Mouse (Mus musculus) G1E (cell line): ENCODE results near the gene Zfp513. TPM values are rescaled to one million over a fixed set of nuclear protein-coding genes. Genes with fewer than 3 reads are reported as not detected.
"Not testable (repeated sequence)": the region's sequence is repeated elsewhere in the genome, so short reads cannot be mapped to it uniquely, and the experiment has no call there.

Experiments used
- ATAC-seq: 2 replicates; pipeline ENCODE4 v1.8.0; 2016; ENCODE audit warnings: mild to moderate bottlenecking; ENCODE audit not compliant: insufficient number of reproducible peaks, poor library complexity, low FRiP score, severe bottlenecking; ENCODE audit errors: extremely low read depth
- DNase-seq: peaks from one replicate; pipeline ENCODE4 v3.0.0; 2012; ENCODE audit warnings: low spot score
- H3K27me3 ChIP-seq: 2 replicates; pipeline ENCODE4 v1.6.1; 2012; ENCODE audit warnings: mild to moderate bottlenecking, low read length, inconsistent platforms; ENCODE audit not compliant: insufficient read depth
- H3K36me3 ChIP-seq: replicated peaks from 2 replicates; pipeline ENCODE3; 2012; ENCODE audit warnings: mild to moderate bottlenecking, inconsistent platforms
- H3K4me1 ChIP-seq: 2 replicates; pipeline ENCODE4 v1.6.1; 2012; ENCODE audit warnings: low read depth, low read length, inconsistent platforms, mixed read lengths; ENCODE audit not compliant: insufficient read depth
- H3K4me3 ChIP-seq: 2 replicates; pipeline ENCODE4 v1.5.1; 2012; ENCODE audit warnings: low read depth, mild to moderate bottlenecking, inconsistent platforms, low read length, moderate library complexity, mixed read lengths
- H3K9me3 ChIP-seq: replicated peaks from 2 replicates; pipeline ENCODE4 v1.6.1; 2012; ENCODE audit warnings: inconsistent platforms
- CTCF ChIP-seq: IDR thresholded peaks from 2 replicates; pipeline ENCODE4 v1.5.1; 2012; ENCODE audit warnings: low read depth, low read length, inconsistent platforms, mixed read lengths
- GATA1 ChIP-seq: IDR thresholded peaks from 2 replicates; pipeline ENCODE4 v1.6.1; 2012; ENCODE audit warnings: borderline replicate concordance, low read length, inconsistent platforms, mixed read lengths
- GATA2 ChIP-seq: IDR thresholded peaks from 2 replicates; pipeline ENCODE4 v1.6.1; 2012; ENCODE audit warnings: low read depth, low read length, inconsistent platforms, borderline replicate concordance
- POLR2AphosphoS5 ChIP-seq: IDR thresholded peaks from 2 replicates; pipeline ENCODE4 v1.6.1; 2012; ENCODE audit warnings: low read depth, low read length, inconsistent platforms; ENCODE audit not compliant: insufficient replicate concordance
- TAL1 ChIP-seq: conservative IDR thresholded peaks from 2 replicates; pipeline ENCODE4 v1.6.1; 2012; ENCODE audit warnings: low read depth, low read length, inconsistent platforms, mixed read lengths
- polyA plus RNA-seq: library from polyadenylated mRNA; stranded (reverse); fragments of >175 nt; gene quantifications from 2 replicates; pipeline ENCODE4 v1.2.3, GENCODE M21; 2012
- total RNA-seq, 2 experiments: library from RNA; stranded (forward) in 1 of 2; stranded (reverse) in 1 of 2; fragments of 200-1000 nt in 1 of 2; fragments of >200 nt in 1 of 2; fragmentation: Nextera tagmentation in 1 of 2; gene quantifications; 2 replicates each; pipeline ENCODE4 v1.2.3; 2014 to 2017

The Zfp513 gene
- total and polyA plus RNA-seq, 3 experiments: 7.0 to 35.7 (median 9.4) TPM

DNA sequence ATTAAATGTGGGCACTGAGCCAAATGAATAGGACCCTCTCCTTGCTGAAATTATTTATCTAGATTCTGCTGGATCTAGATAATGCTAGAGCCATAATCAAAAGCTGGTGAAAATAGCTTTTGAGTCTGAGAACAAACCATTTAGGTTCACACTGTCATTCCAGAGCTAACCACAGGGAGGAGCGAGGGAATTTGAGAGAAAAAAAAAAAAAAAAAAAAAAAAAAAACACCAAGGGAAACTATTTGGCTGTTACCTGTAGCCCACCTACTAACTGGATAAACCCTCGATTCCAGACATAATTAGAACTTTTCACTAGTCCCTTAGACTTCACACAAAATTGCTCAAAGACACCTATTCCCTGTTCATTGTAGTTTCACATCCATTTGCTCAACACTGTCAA, 17.0 kb upstream of the Zfp513 start:
- H3K4me3 ChIP-seq: peak overlapping the region; percentile 99
- TF ChIP-seq POLR2AphosphoS5 (no peak), CTCF (no peak), GATA2 (no peak), GATA1 (no peak), TAL1 (no peak)
- no peaks in the 10 kb centered on the region for H3K27me3 ChIP-seq
- peaks cover 24% of the 10 kb centered on the region for H3K36me3 ChIP-seq
- H3K4me1 ChIP-seq: peaks cover 35% of the 10 kb centered on the region
- H3K9me3 ChIP-seq: no peaks in the 10 kb centered on the region
- ATAC-seq (no peak), DNase-seq (no peak)

DNA sequence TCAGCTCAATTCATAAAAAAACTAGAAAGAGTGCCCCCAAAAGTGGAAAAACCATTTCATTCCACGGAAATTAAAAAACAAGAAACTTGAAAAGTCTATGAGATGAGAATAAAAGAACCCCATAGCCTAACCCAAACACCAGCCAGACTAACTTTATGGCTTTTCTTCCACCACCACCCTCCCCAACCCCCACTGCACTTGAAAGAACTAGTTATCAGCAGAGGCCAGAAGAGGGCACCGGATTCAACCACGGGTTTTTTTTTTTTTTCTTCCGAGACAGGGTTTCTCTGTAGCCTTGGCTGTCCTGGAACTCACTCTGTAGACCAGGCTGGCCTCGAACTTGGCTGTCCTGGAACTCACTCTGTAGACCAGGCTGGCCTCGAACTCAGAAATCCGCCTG, 16.2 kb upstream of the Zfp513 start:
- TF ChIP-seq TAL1 (no peak; the same call in 1 of the 2 replicates), POLR2AphosphoS5 (no peak), GATA2 (no peak), CTCF (no peak), GATA1 (no peak)
- ATAC-seq (no peak), DNase-seq (no peak)
- H3K4me3 ChIP-seq: no peak overlapping the region; the same call in 1 of the 2 replicates
- peaks cover 28% of the 10 kb centered on the region for H3K36me3 ChIP-seq
- peaks cover 36% of the 10 kb centered on the region for H3K4me1 ChIP-seq
- H3K27me3 ChIP-seq: no peaks in the 10 kb centered on the region
- no peaks in the 10 kb centered on the region for H3K9me3 ChIP-seq

DNA sequence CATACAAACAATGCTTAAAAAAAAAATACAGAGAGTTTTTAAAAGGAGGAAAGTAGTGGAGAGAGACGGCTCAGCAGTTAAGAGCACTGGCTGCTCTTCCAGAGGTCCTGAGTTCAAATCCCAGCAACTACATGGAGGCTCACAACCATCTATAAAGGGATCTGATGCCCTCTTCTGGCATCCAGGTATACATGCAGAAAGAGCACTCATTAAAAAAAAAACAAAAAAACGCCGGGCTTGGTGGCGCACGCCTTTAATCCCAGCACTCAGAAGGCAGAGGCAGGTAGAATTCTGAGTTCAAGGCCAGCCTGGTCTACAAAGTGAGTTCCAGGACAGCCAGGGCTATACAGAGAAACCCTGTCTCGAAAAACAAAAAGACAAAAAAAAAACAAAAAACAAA, 14.5 kb upstream of the Zfp513 start:
- not testable (repeated sequence) for ATAC-seq, H3K9me3 ChIP-seq, H3K27me3 ChIP-seq, DNase-seq, H3K4me3 ChIP-seq
- Histone ChIP-seq H3K4me1 (peaks cover 46% of the 10 kb centered on the region), H3K36me3 (peaks cover 40% of the 10 kb centered on the region)

DNA sequence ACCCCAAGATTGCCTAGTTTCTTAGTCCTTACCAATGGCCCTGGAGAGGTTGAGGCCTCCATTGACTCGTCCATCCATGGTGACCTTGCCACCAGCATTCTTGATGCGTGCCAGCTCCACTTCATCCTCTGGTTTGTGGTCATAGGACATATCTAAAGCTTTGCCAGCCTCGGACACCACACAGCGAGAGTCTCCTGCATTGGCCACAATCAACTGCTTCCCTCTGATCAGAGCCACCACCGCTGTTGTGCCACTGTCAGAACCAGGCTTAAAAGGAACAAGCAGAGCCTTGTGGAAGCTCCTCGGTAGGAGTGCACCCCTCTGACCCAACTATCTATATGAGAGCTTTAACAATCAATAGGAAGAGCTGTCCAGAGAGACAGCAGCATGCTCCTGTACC, 2.3 kb upstream of the Zfp513 start:
- Histone ChIP-seq H3K27me3 (no peaks in the 10 kb centered on the region), H3K36me3 (peaks cover 88% of the 10 kb centered on the region), H3K9me3 (no peaks in the 10 kb centered on the region), H3K4me3 (no peak overlapping the region), H3K4me1 (peaks cover 52% of the 10 kb centered on the region)
- ATAC-seq (no peak), DNase-seq (no peak)
- no peak for TF ChIP-seq GATA1
- TF ChIP-seq CTCF: no peak
- TF ChIP-seq GATA2: no peak
- TF ChIP-seq POLR2AphosphoS5: no peak
- TF ChIP-seq TAL1: no peak

DNA sequence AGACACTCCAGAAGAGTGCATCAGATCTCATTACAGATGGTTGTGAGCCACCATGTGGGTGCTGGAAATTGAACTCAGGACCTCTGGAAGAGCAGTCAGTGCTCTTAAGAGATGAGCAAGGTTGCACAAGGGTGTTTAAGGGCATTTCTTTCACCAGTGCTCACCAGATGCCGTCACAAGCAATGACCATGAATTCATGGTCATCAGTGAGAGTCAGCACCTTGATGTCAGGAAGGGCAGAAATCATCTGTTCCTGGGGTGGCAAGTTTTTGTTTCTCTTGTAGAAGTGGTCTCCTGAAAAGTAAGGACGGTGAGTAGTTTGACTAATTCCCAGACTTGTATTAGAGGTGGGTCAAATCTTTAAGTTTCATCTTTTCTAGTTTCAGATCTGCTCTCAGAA, 1.8 kb upstream of the Zfp513 start:
- TF ChIP-seq TAL1: no peak
- no peak for TF ChIP-seq CTCF
- no peak for TF ChIP-seq GATA1
- no peak for TF ChIP-seq GATA2
- TF ChIP-seq POLR2AphosphoS5: no peak
- Histone ChIP-seq H3K36me3 (peaks cover 90% of the 10 kb centered on the region), H3K27me3 (no peaks in the 10 kb centered on the region), H3K4me1 (peaks cover 57% of the 10 kb centered on the region), H3K4me3 (no peak overlapping the region), H3K9me3 (no peaks in the 10 kb centered on the region)
- DNase-seq: no peak
- ATAC-seq: no peak

DNA sequence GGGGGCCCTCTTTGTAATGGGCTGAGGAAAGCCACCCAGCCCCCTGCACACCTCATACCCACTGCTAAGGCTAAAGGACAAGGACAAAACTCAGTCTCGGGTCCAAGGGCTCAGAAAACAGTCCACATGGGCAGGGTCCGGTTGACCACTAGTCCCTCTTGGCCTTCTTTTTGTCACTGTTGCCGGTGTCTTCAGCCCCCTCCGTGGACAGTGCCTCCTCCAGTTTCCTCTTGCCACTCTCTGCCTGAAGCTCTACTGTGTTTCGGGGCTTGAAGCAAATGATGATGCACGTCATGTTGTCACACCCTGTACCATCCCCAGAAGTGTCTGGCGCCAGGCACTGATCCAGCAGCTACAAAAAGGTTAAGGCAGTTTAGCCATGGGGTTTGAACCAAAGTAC, 830 bp upstream of the Zfp513 start:
- Histone ChIP-seq H3K4me3 (peak overlapping the region; percentile 84), H3K4me1 (peaks cover 60% of the 10 kb centered on the region), H3K27me3 (no peaks in the 10 kb centered on the region), H3K9me3 (no peaks in the 10 kb centered on the region), H3K36me3 (peaks cover 90% of the 10 kb centered on the region)
- DNase-seq: no peak
- no peak for TF ChIP-seq TAL1
- TF ChIP-seq CTCF: no peak
- TF ChIP-seq POLR2AphosphoS5: no peak
- TF ChIP-seq GATA2: no peak
- TF ChIP-seq GATA1: no peak
- ATAC-seq: no peak

DNA sequence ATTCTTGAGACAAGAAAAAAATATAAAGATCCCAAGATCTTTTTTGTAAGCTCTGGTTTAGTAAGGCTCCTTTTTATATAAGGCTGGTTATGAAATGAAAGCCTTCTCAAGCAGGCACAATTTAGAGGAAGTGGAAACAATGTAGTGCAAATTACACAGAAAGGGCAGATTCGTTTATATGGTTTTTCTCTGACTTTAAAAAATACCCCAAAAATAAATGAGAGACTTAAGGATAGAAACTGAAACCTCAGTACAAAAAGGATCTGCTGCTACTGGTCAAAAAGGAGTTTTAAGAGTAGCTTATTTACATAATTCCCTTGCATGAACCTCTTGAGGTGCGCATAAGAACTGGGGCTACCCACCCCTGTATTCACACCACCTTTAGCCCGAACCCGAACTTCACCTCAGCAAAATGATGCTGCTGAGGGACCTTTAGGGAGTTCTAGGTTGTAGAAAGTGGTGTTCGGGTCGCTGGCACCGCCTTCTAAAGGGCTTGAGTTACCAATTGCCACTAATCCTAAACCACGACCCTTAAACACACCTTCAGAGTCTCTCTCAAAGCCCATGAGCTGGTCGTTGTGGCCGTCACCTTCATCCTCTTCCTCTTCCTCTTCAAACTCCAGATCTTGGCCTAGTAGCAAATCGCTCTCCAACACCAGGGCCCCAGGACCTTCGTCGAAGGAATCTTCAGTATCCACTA, 911 bp downstream of the Zfp513 start:
- TF ChIP-seq GATA1 (no peak), TAL1 (no peak), CTCF (no peak), POLR2AphosphoS5 (no peak), GATA2 (no peak)
- Histone ChIP-seq H3K27me3 (no peaks in the 10 kb centered on the region), H3K4me3 (peak overlapping the region; percentile 84), H3K4me1 (peaks cover 72% of the 10 kb centered on the region), H3K9me3 (no peaks in the 10 kb centered on the region), H3K36me3 (peaks cover 91% of the 10 kb centered on the region)
- ATAC-seq (no peak), DNase-seq (no peak)
